ENCODE assay signal across 8 mouse cellular contexts in genomic region chrX:95445141-95445540, GRCm38 (mm10). TPM values are rescaled to one million over a fixed set of nuclear protein-coding genes. Genes with fewer than 3 reads are reported as not detected.
A peak's percentile ranks its signal among the peaks of the same experiment; 100 is the strongest.
DNase-seq lines count a peak whose midpoint lies in the region; ATAC-seq and TF ChIP-seq lines count a peak whose summit lies in the region.

No protein-coding gene starts in this region.

- no peaks in the 10 kb centered on the region for H3K79me2 ChIP-seq in C2C12 (ENCODE audit: control insufficient read depth, insufficient read depth)

- no peak for TF ChIP-seq CTCF in gastrocnemius, adult 2 months (IDR thresholded peaks at IDR 0.05)
- TF ChIP-seq CTCF in C2C12 (IDR thresholded peaks at IDR 0.05; ENCODE audit: control insufficient read depth, insufficient read depth, insufficient read length), result no peak

- H3K4me3 ChIP-seq in gastrocnemius, adult 2 months, result peak overlapping the region; percentile 83
- peak overlapping the region; percentile 11 for H3K4me3 ChIP-seq in C2C12 (ENCODE audit: insufficient read depth, poor library complexity, severe bottlenecking)
- peak overlapping the region; percentile 52 for H3K4me3 ChIP-seq in forebrain, embryonic 11.5 days (ENCODE audit: low read depth, low read length)
- H3K4me3 ChIP-seq in liver, embryonic 11.5 days (ENCODE audit: low read depth, low read length), result peak overlapping the region; percentile 64

- H3K4me2 ChIP-seq in forebrain, embryonic 11.5 days (ENCODE audit: low read depth, low read length, severe bottlenecking), result peak overlapping the region; percentile 52
- peak overlapping the region; percentile 44 for H3K4me2 ChIP-seq in liver, embryonic 11.5 days

- 52% methylated on average over 3 of the region's 3 CpGs for WGBS in forebrain, embryonic 11.5 days
- 49% methylated on average over 3 of the region's 3 CpGs for WGBS in liver, embryonic 11.5 days

- no peaks in the 10 kb centered on the region for H3K27me3 ChIP-seq in C2C12 (ENCODE audit: control insufficient read depth, insufficient read depth, insufficient read length)
- no peaks in the 10 kb centered on the region for H3K27me3 ChIP-seq in forebrain, embryonic 11.5 days (ENCODE audit: control insufficient read depth, insufficient read depth, low read length)
- H3K27me3 ChIP-seq in liver, embryonic 11.5 days (replicated peaks; ENCODE audit: control insufficient read depth, insufficient read depth, low read length), result no peaks in the 10 kb centered on the region

- H3ac ChIP-seq in C2C12 (ENCODE audit: control insufficient read depth, insufficient read length, low read depth), result peak overlapping the region; percentile 32

- H3K9me3 ChIP-seq in forebrain, embryonic 11.5 days (ENCODE audit: control insufficient read depth, low read length), result no peaks in the 10 kb centered on the region
- H3K9me3 ChIP-seq in liver, embryonic 11.5 days (ENCODE audit: control insufficient read depth, low read length), result no peaks in the 10 kb centered on the region

- ATAC-seq in forebrain, embryonic 11.5 days (replicated peaks; ENCODE audit: low FRiP score), result 0 out of 2 replicates have a peak, but pooled peaks have one; percentile 1
- no peak for ATAC-seq in liver, embryonic 11.5 days (replicated peaks; ENCODE audit: low FRiP score)

- peak; percentile 21 for DNase-seq in gastrocnemius, adult 2 months
- no peak for DNase-seq in gastrocnemius, postnatal 4 days (ENCODE audit: low spot score in 2 of 2)
- DNase-seq in forebrain, embryonic 11.5 days (ENCODE audit: low spot score), result no peak
- DNase-seq in liver, embryonic 11.5 days (ENCODE audit: low spot score), result no peak
- DNase-seq in spleen, postnatal 14 days (ENCODE audit: low spot score in 2 of 2), result no peak
- DNase-seq in MN1 (ENCODE audit: low spot score), result no peak
- DNase-seq in urinary bladder, postnatal 25 days (ENCODE audit: low spot score), result no peak

- no peaks in the 10 kb centered on the region for H3K79me3 ChIP-seq in C2C12 (ENCODE audit: low read depth)

- H3K27ac ChIP-seq in gastrocnemius, adult 2 months, result peak overlapping the region; percentile 87
- H3K27ac ChIP-seq in forebrain, embryonic 11.5 days (ENCODE audit: low read depth, low read length), result no peak overlapping the region
- no peak overlapping the region for H3K27ac ChIP-seq in liver, embryonic 11.5 days (ENCODE audit: low read depth, low read length)

- peak overlapping the region; percentile 4; the same call in 1 of the 2 replicates for H3K9ac ChIP-seq in forebrain, embryonic 11.5 days (ENCODE audit: low read length)
- H3K9ac ChIP-seq in liver, embryonic 11.5 days (ENCODE audit: low read depth, low read length), result peak overlapping the region; percentile 26; the same call in 1 of the 2 replicates

- H3K36me3 ChIP-seq in C2C12 (ENCODE audit: control insufficient read depth, insufficient read depth), result no peaks in the 10 kb centered on the region
- H3K36me3 ChIP-seq in forebrain, embryonic 11.5 days (ENCODE audit: control insufficient read depth, insufficient read depth, low read length), result no peaks in the 10 kb centered on the region
- no peaks in the 10 kb centered on the region for H3K36me3 ChIP-seq in liver, embryonic 11.5 days (ENCODE audit: control insufficient read depth, insufficient read depth, low read length)

- intact Hi-C loops in gastrocnemius, adult 2 months (cut with DNase I), result no loop called here

- H3K4me1 ChIP-seq in forebrain, embryonic 11.5 days (replicated peaks; ENCODE audit: control insufficient read depth, insufficient read depth, low read length), result no peaks in the 10 kb centered on the region
- no peaks in the 10 kb centered on the region; the same call in 1 of the 2 replicates for H3K4me1 ChIP-seq in liver, embryonic 11.5 days (replicated peaks; ENCODE audit: control insufficient read depth, insufficient read depth, low read length)

TF ChIP-seq in C2C12, 6 proteins besides CTCF, POLR2A, EP300 and RAD21:
- TF ChIP-seq MYOG (IDR thresholded peaks at IDR 0.05; ENCODE audit: control insufficient read depth, extremely low read depth, insufficient read length), result no peak
- TF ChIP-seq CEBPB (IDR thresholded peaks at IDR 0.05; ENCODE audit: low read depth), result no peak
- TF ChIP-seq MAX (IDR thresholded peaks at IDR 0.05), result no peak
- no peak for TF ChIP-seq USF1 (IDR thresholded peaks at IDR 0.05; ENCODE audit: low read depth)
- TF ChIP-seq FOSL1 (IDR thresholded peaks at IDR 0.05; ENCODE audit: insufficient read depth, low read length, poor library complexity, severe bottlenecking), result no peak
- no peak for TF ChIP-seq MYOD1 (IDR thresholded peaks at IDR 0.05; ENCODE audit: control insufficient read depth, insufficient read length, low read depth)

RNA-seq across cellular contexts. Expression of gene Amer1, which starts 0.5 kb away (rescaled TPM):
- 1 to 10 TPM; 2.9 to 4.8 TPM for total RNA-seq in gastrocnemius, adult 2 months (2021)
- total RNA-seq in gastrocnemius, postnatal 4 days (2021), result 10 to 100 TPM; 19.4 to 23.7 TPM
- 1.6 TPM for polyA plus RNA-seq in C2C12 (2012; fragmentation: generic; extraction: Trizol)
- polyA plus RNA-seq in forebrain, embryonic 11.5 days (2014; fragmentation: Nextera tagmentation; extraction: Ambion mirVana), result 8.5 and 8.7 TPM in 2 replicates
- polyA plus RNA-seq in liver, embryonic 11.5 days (2014; fragmentation: Nextera tagmentation; extraction: Ambion mirVana), result 5.5 and 6.1 TPM in 2 replicates

Comparison
In these comparisons a context has a peak if more than half of its experiments do, and no peak if none do; other contexts are left out.
1. H3K4me3 ChIP-seq: peak in every context shown above with its lines; median percentile 83 in gastrocnemius, adult 2 months; 64 in liver, embryonic 11.5 days; 52 in forebrain, embryonic 11.5 days; 11 in C2C12.